In genomic region chr6:137789658-137790057, GRCm38 (mm10) we compare ENCODE assay signal across 32 mouse cellular contexts. TPM values are rescaled to one million over a fixed set of nuclear protein-coding genes. Genes with fewer than 3 reads are reported as not detected.
DNase-seq lines count a peak whose midpoint lies in the region; ATAC-seq and TF ChIP-seq lines count a peak whose summit lies in the region.
"Had no signal": no experiment of that assay in that cellular context is flagged by ENCODE, and none has a peak within 500 bp of the region (broad histone marks: within the 10 kb centered on the region; RNA-seq: fewer than 3 reads in every experiment).

No protein-coding gene starts in this region.

- 76% methylated on average over 2 of the region's 2 CpGs for WGBS in forebrain, embryonic 13.5 days
- WGBS in forebrain, embryonic 12.5 days = 78% methylated on average over 2 of the region's 2 CpGs
- WGBS in hindbrain, embryonic 13.5 days = 69% methylated on average over 2 of the region's 2 CpGs
- 70% methylated on average over 2 of the region's 2 CpGs for WGBS in hindbrain, postnatal 0 days
- 72% methylated on average over 2 of the region's 2 CpGs for WGBS in midbrain, embryonic 11.5 days
- WGBS in midbrain, postnatal 0 days = 53% methylated on average over 2 of the region's 2 CpGs

- 0 out of 2 replicates have a peak, but pooled peaks cover 7% of the 10 kb centered on the region for H3K4me1 ChIP-seq in forebrain, embryonic 13.5 days
- H3K4me1 ChIP-seq in forebrain, embryonic 12.5 days = peaks cover 4% of the 10 kb centered on the region; the same call in 1 of the 2 replicates
- no peaks in the 10 kb centered on the region for H3K4me1 ChIP-seq in hindbrain, embryonic 13.5 days (replicated peaks)
- no peaks in the 10 kb centered on the region for H3K4me1 ChIP-seq in hindbrain, postnatal 0 days (ENCODE audit: insufficient read depth, low read length)
- no peaks in the 10 kb centered on the region for H3K4me1 ChIP-seq in midbrain, embryonic 11.5 days (ENCODE audit: control insufficient read depth, insufficient read depth, low read length)
- H3K4me1 ChIP-seq in midbrain, postnatal 0 days (ENCODE audit: insufficient read depth, low read length) = no peaks in the 10 kb centered on the region
- H3K4me1 ChIP-seq: kidney, embryonic 15.5 days; liver, embryonic 15.5 days; midbrain, embryonic 12.5 days; neural tube, embryonic 12.5 days had no signal

- H3K4me2 ChIP-seq in forebrain, embryonic 13.5 days = no peak overlapping the region
- no peak overlapping the region for H3K4me2 ChIP-seq in forebrain, embryonic 12.5 days
- no peak overlapping the region for H3K4me2 ChIP-seq in hindbrain, embryonic 13.5 days
- H3K4me2 ChIP-seq in hindbrain, postnatal 0 days (ENCODE audit: low read depth, low read length) = no peak overlapping the region
- no peak overlapping the region for H3K4me2 ChIP-seq in midbrain, embryonic 11.5 days
- no peak overlapping the region for H3K4me2 ChIP-seq in midbrain, postnatal 0 days (ENCODE audit: low read depth, low read length, poor library complexity, severe bottlenecking)
- H3K4me2 ChIP-seq: embryonic facial prominence, embryonic 13.5 days; heart, embryonic 15.5 days; kidney, embryonic 15.5 days; limb, embryonic 15.5 days; liver, embryonic 15.5 days; lung, embryonic 14.5 days; midbrain, embryonic 12.5 days; neural tube, embryonic 12.5 days had no signal

- no peak overlapping the region for H3K27ac ChIP-seq in forebrain, embryonic 13.5 days
- no peak overlapping the region for H3K27ac ChIP-seq in forebrain, embryonic 12.5 days
- no peak overlapping the region for H3K27ac ChIP-seq in hindbrain, embryonic 13.5 days
- no peak overlapping the region for H3K27ac ChIP-seq in hindbrain, postnatal 0 days
- no peak overlapping the region for H3K27ac ChIP-seq in midbrain, embryonic 11.5 days (ENCODE audit: low read depth, low read length)
- H3K27ac ChIP-seq in midbrain, postnatal 0 days (ENCODE audit: low read depth, low read length) = no peak overlapping the region
- H3K27ac ChIP-seq: embryonic facial prominence, embryonic 13.5 days; heart, embryonic 10.5 days; heart, embryonic 15.5 days; kidney, embryonic 15.5 days; layer of hippocampus, adult 2 months; left cerebral cortex, adult 2 months; limb, embryonic 15.5 days; liver, embryonic 15.5 days; midbrain, embryonic 12.5 days; neural tube, embryonic 12.5 days had no signal

- no peak overlapping the region for H3K9ac ChIP-seq in forebrain, embryonic 13.5 days
- H3K9ac ChIP-seq in forebrain, embryonic 12.5 days = no peak overlapping the region
- no peak overlapping the region for H3K9ac ChIP-seq in hindbrain, embryonic 13.5 days
- no peak overlapping the region for H3K9ac ChIP-seq in hindbrain, postnatal 0 days (replicated peaks; ENCODE audit: low read length)
- H3K9ac ChIP-seq in midbrain, embryonic 11.5 days (ENCODE audit: low read length) = no peak overlapping the region
- H3K9ac ChIP-seq in midbrain, postnatal 0 days (replicated peaks; ENCODE audit: low read length, poor library complexity, severe bottlenecking) = no peak overlapping the region
- H3K9ac ChIP-seq: embryonic facial prominence, embryonic 13.5 days; heart, embryonic 15.5 days; kidney, embryonic 15.5 days; limb, embryonic 15.5 days; liver, embryonic 15.5 days; lung, embryonic 14.5 days; midbrain, embryonic 12.5 days; neural tube, embryonic 12.5 days had no signal

- no peaks in the 10 kb centered on the region for H3K27me3 ChIP-seq in forebrain, embryonic 13.5 days
- no peaks in the 10 kb centered on the region for H3K27me3 ChIP-seq in forebrain, embryonic 12.5 days
- no peaks in the 10 kb centered on the region for H3K27me3 ChIP-seq in hindbrain, embryonic 13.5 days
- no peaks in the 10 kb centered on the region for H3K27me3 ChIP-seq in hindbrain, postnatal 0 days (ENCODE audit: insufficient read depth, low read length)
- H3K27me3 ChIP-seq in midbrain, embryonic 11.5 days (ENCODE audit: control insufficient read depth, insufficient read depth, low read length) = no peaks in the 10 kb centered on the region
- no peaks in the 10 kb centered on the region for H3K27me3 ChIP-seq in midbrain, postnatal 0 days (ENCODE audit: insufficient read depth, low read length)
- H3K27me3 ChIP-seq: embryonic facial prominence, embryonic 13.5 days; heart, embryonic 15.5 days; kidney, embryonic 15.5 days; limb, embryonic 15.5 days; liver, embryonic 15.5 days; midbrain, embryonic 12.5 days; neural tube, embryonic 12.5 days had no signal

- no peak overlapping the region for H3K4me3 ChIP-seq in forebrain, embryonic 13.5 days
- H3K4me3 ChIP-seq in forebrain, embryonic 12.5 days (replicated peaks) = no peak overlapping the region
- no peak overlapping the region for H3K4me3 ChIP-seq in hindbrain, embryonic 13.5 days
- H3K4me3 ChIP-seq in hindbrain, postnatal 0 days (ENCODE audit: low read length) = no peak overlapping the region
- H3K4me3 ChIP-seq in midbrain, embryonic 11.5 days (ENCODE audit: low read depth, low read length) = no peak overlapping the region
- no peak overlapping the region for H3K4me3 ChIP-seq in midbrain, postnatal 0 days (ENCODE audit: low read depth, low read length)
- H3K4me3 ChIP-seq: embryonic facial prominence, embryonic 13.5 days; heart, embryonic 10.5 days; heart, embryonic 15.5 days; kidney, embryonic 15.5 days; layer of hippocampus, adult 2 months; left cerebral cortex, adult 2 months; limb, embryonic 15.5 days; liver, embryonic 15.5 days; midbrain, embryonic 12.5 days; myocyte; neural tube, embryonic 12.5 days had no signal

- no peak for TF ChIP-seq CTCF in hindbrain, postnatal 0 days (IDR thresholded peaks at IDR 0.05; ENCODE audit: low read depth)
- TF ChIP-seq CTCF in midbrain, postnatal 0 days (IDR thresholded peaks at IDR 0.05) = no peak

- no peak for DNase-seq in hindbrain, postnatal 0 days (ENCODE audit: low spot score)
- DNase-seq in midbrain, embryonic 11.5 days (ENCODE audit: low spot score, missing footprints) = no peak
- no peak for DNase-seq in midbrain, postnatal 0 days (ENCODE audit: low spot score)
- DNase-seq in thymus, postnatal 0 days (ENCODE audit: low spot score) = no peak
- DNase-seq: adrenal gland, adult 8-10 months; cerebellum, adult 8-10 months; cerebellum, postnatal 25 days; gastrocnemius, postnatal 14 days; kidney, adult 18-20 months; kidney, postnatal 36 days; lung, embryonic 14.5 days; lung, postnatal 14 days; right cerebral cortex, adult 18-20 months; spleen, adult 18-20 months; thymus, adult 18-20 months; thymus, postnatal 36 days had no signal

- H3K9me3 ChIP-seq in forebrain, embryonic 13.5 days (replicated peaks) = no peaks in the 10 kb centered on the region
- H3K9me3 ChIP-seq in forebrain, embryonic 12.5 days = no peaks in the 10 kb centered on the region
- no peaks in the 10 kb centered on the region for H3K9me3 ChIP-seq in hindbrain, embryonic 13.5 days
- H3K9me3 ChIP-seq in hindbrain, postnatal 0 days (ENCODE audit: low read length) = no peaks in the 10 kb centered on the region
- no peaks in the 10 kb centered on the region for H3K9me3 ChIP-seq in midbrain, embryonic 11.5 days (ENCODE audit: control insufficient read depth, low read length)
- no peaks in the 10 kb centered on the region for H3K9me3 ChIP-seq in midbrain, postnatal 0 days (ENCODE audit: low read length)
- H3K9me3 ChIP-seq: embryonic facial prominence, embryonic 13.5 days; G1E; heart, embryonic 10.5 days; heart, embryonic 15.5 days; kidney, embryonic 15.5 days; limb, embryonic 15.5 days; liver, embryonic 15.5 days; midbrain, embryonic 12.5 days; neural tube, embryonic 12.5 days had no signal

- peak; percentile 29; the same call in 1 of the 2 replicates for ATAC-seq in forebrain, embryonic 13.5 days
- ATAC-seq in forebrain, embryonic 12.5 days (ENCODE audit: low FRiP score) = no peak
- peak; percentile 40; the same call in 1 of the 2 replicates for ATAC-seq in hindbrain, embryonic 13.5 days (ENCODE audit: low FRiP score)
- no peak for ATAC-seq in hindbrain, postnatal 0 days
- ATAC-seq in midbrain, embryonic 11.5 days (ENCODE audit: low FRiP score) = 0 out of 2 replicates have a peak, but pooled peaks have one; percentile 24
- no peak for ATAC-seq in midbrain, postnatal 0 days (ENCODE audit: low FRiP score)
- peak; percentile 23 for ATAC-seq in megakaryocyte progenitor cell, adult 5-6 weeks (replicated peaks; ENCODE audit: poor library complexity)

- no peaks in the 10 kb centered on the region for H3K36me3 ChIP-seq in forebrain, embryonic 13.5 days (ENCODE audit: poor library complexity, severe bottlenecking)
- no peaks in the 10 kb centered on the region for H3K36me3 ChIP-seq in forebrain, embryonic 12.5 days (replicated peaks)
- no peaks in the 10 kb centered on the region for H3K36me3 ChIP-seq in hindbrain, embryonic 13.5 days
- no peaks in the 10 kb centered on the region for H3K36me3 ChIP-seq in hindbrain, postnatal 0 days (ENCODE audit: insufficient read depth, low read length)
- H3K36me3 ChIP-seq in midbrain, embryonic 11.5 days (ENCODE audit: control insufficient read depth, insufficient read depth, low read length) = no peaks in the 10 kb centered on the region
- H3K36me3 ChIP-seq in midbrain, postnatal 0 days (ENCODE audit: insufficient read depth, low read length) = no peaks in the 10 kb centered on the region
- H3K36me3 ChIP-seq: embryonic facial prominence, embryonic 13.5 days; heart, embryonic 15.5 days; kidney, embryonic 15.5 days; limb, embryonic 15.5 days; midbrain, embryonic 12.5 days; neural tube, embryonic 12.5 days had no signal

RNA-seq across cellular contexts. Expression of gene Dera, which starts 35.3 kb away (rescaled TPM):
- polyA plus RNA-seq in forebrain, embryonic 13.5 days (2015; fragmentation: Nextera tagmentation; extraction: Ambion mirVana) = 19.0 and 20.1 TPM in 2 replicates
- polyA plus RNA-seq in forebrain, embryonic 12.5 days (2016; fragmentation: Nextera tagmentation; extraction: Ambion mirVana) = 32.3 and 32.7 TPM in 2 replicates
- polyA plus RNA-seq in hindbrain, embryonic 13.5 days (2015; fragmentation: Nextera tagmentation; extraction: Ambion mirVana) = 16.2 and 19.0 TPM in 2 replicates
- total RNA-seq in hindbrain, postnatal 0 days (2014; rRNA removed) = 9.1 and 12.1 TPM in 2 replicates
- polyA plus RNA-seq in hindbrain, postnatal 0 days (2015; fragmentation: Nextera tagmentation; extraction: Ambion mirVana) = 17.9 and 19.4 TPM in 2 replicates
- polyA plus RNA-seq in midbrain, embryonic 11.5 days (2014; fragmentation: Nextera tagmentation; extraction: Ambion mirVana) = 59.9 and 64.0 TPM in 2 replicates
- 7.3 and 8.7 TPM in 2 replicates for total RNA-seq in midbrain, postnatal 0 days (2014; rRNA removed)
- polyA plus RNA-seq in midbrain, postnatal 0 days (2015; fragmentation: Nextera tagmentation; extraction: Ambion mirVana) = 14.2 and 15.6 TPM in 2 replicates
- total RNA-seq in megakaryocyte progenitor cell, adult 5-6 weeks (2015) = 55.1 and 55.4 TPM in 2 replicates
- total RNA-seq in megakaryocyte progenitor cell, adult 5-6 weeks (2017) = 58.5 and 71.7 TPM in 2 replicates
- polyA plus RNA-seq in thymus, postnatal 0 days (2015; fragmentation: Nextera tagmentation; extraction: Ambion mirVana) = 120 and 126 TPM in 2 replicates

RNA-seq across cellular contexts. Expression of gene Strap, which starts 54.8 kb away (rescaled TPM):
- 194 and 206 TPM in 2 replicates for polyA plus RNA-seq in forebrain, embryonic 13.5 days (2015; fragmentation: Nextera tagmentation; extraction: Ambion mirVana)
- polyA plus RNA-seq in forebrain, embryonic 12.5 days (2016; fragmentation: Nextera tagmentation; extraction: Ambion mirVana) = 208 and 212 TPM in 2 replicates
- polyA plus RNA-seq in hindbrain, embryonic 13.5 days (2015; fragmentation: Nextera tagmentation; extraction: Ambion mirVana) = 171 and 175 TPM in 2 replicates
- total RNA-seq in hindbrain, postnatal 0 days (2014; rRNA removed) = 79.0 and 86.6 TPM in 2 replicates
- polyA plus RNA-seq in hindbrain, postnatal 0 days (2015; fragmentation: Nextera tagmentation; extraction: Ambion mirVana) = 168 TPM in 2 replicates
- polyA plus RNA-seq in midbrain, embryonic 11.5 days (2014; fragmentation: Nextera tagmentation; extraction: Ambion mirVana) = 259 and 280 TPM in 2 replicates
- 80.9 and 105 TPM in 2 replicates for total RNA-seq in midbrain, postnatal 0 days (2014; rRNA removed)
- polyA plus RNA-seq in midbrain, postnatal 0 days (2015; fragmentation: Nextera tagmentation; extraction: Ambion mirVana) = 164 and 166 TPM in 2 replicates
- 191 and 204 TPM in 2 replicates for total RNA-seq in megakaryocyte progenitor cell, adult 5-6 weeks (2015)
- total RNA-seq in megakaryocyte progenitor cell, adult 5-6 weeks (2017) = 168 and 172 TPM in 2 replicates
- 145 and 147 TPM in 2 replicates for polyA plus RNA-seq in thymus, postnatal 0 days (2015; fragmentation: Nextera tagmentation; extraction: Ambion mirVana)

Comparison
In these comparisons a context has a peak if more than half of its experiments do, and no peak if none do; other contexts are left out.
1. ATAC-seq: peak in forebrain, embryonic 13.5 days (single experiment), hindbrain, embryonic 13.5 days (single experiment), midbrain, embryonic 11.5 days (single experiment) and megakaryocyte progenitor cell, adult 5-6 weeks (single experiment); none in forebrain, embryonic 12.5 days (single experiment), hindbrain, postnatal 0 days (single experiment) and midbrain, postnatal 0 days (single experiment).